Mouse (Mus musculus) right cerebral cortex, postnatal 36 days (tissue): ENCODE measurements around the gene Cd68.

Experiments
- DNase-seq, 2 experiments: peaks; one replicate each; pipeline ENCODE4 v3.0.0; 2022; ENCODE audit warnings: low spot score in 2 of 2, mixed read lengths in 1 of 2

Gene Cd68

DNA sequence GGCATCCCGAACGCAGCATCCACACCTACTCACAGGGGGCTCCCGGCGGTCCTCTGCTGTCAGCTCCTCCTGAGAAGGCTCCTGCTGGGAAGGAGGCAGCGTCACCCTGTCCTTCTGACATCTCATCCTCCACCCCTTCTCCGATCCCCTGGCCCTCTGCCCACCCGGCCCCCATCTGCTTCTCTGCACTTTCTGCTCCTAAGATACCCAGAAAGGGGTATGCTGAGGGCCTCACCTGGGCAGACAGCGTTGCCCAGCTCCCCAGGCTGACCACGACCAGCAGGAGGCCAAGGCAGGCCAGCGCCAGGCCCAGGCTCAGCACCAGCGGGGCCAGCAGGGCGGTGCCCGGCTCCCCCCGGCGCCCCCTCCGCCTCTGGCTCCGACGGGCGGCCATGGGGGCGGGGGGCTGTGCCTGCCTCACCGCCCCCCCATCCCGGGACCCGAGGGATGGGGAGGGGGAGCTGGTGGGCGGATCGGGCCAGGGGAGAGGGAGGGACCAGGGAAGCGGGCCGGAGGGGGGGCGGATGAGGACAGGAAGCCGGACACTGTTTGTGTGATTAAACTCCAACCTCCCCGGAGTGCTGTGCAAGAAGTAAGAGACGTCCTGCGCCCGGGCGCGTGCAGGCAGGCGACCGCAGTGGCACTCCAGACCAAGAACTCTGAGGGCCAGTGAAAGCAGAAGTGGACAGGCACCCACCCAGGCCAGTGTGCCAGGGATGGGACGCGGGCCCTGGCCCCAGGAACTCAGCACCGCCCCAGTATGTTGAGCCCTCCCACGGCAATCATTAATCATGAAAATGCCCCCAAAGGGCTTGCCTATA is 29.6 kb upstream of the Cd68 start, which contains the start of the genes Tnfsf12 and Tnfsfm13:
TSS of gene Tnfsf12 (minus strand) at position 489 of the 821 bp plus-strand sequence.
TSS of gene Tnfsfm13 (minus strand) at position 738 of the 821 bp plus-strand sequence.
- no peak for DNase-seq

DNA sequence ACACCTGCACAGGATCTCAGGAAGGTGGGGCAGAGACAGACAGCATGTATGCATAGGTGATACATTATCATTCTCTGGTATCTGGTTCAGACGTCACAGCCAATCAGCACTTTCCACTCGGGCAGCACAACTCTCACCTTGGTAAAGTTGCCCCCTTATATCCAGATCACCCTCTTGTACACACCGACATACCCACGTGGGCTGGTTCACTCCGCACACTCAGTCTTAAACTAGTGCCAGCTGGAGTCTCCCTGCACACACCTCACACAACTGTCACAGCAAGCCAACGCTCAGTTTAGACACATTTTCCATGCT is 29.1 kb upstream of the Cd68 start:
- DNase-seq = no peak

DNA sequence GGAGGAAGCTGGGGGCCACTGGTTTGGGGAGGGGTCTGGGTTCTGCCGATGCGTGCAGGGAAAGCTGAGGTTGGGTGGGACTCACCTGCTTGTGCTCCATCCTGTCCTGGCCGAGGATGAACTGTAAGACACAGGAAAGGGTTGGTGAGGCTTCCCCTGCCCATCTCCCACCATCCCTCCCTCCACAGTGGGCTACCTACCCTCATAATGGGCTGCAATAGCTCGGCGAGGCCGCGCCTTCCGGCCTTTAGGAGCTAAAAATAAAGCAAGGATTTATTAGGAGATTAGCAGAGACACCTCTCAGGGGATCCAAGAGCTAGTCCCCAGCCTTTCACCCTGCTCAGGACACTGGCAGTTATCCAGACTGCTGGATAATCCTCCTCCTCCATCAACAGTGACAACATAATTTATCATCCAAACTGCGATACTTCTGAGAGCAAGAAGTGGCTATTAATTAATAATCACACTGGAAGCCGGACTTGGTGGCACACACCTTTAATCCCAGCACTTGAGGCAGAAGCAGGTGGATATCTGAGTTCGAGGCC is 27.5 kb upstream of the Cd68 start:
- DNase-seq = no peak

DNA sequence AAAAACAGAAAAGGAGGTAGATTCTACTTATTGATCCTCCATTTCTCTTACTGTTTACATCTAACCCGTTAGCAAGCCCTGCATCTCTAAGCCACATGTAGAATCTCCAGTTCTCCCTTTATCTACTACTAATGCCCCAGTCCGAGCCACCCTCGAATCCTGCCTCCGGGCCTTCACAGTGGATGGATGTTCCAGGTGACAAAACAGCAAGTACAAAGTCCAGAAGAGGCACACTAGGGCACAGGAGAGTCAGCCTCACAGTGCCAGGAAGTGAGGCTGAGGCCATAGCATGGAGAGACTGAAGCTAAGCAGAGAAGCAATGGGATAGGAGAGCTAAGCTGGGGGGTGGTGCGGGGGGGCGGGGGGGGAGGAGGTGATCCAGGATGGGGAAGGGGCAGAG is 26.9 kb upstream of the Cd68 start:
- DNase-seq = no peak

DNA sequence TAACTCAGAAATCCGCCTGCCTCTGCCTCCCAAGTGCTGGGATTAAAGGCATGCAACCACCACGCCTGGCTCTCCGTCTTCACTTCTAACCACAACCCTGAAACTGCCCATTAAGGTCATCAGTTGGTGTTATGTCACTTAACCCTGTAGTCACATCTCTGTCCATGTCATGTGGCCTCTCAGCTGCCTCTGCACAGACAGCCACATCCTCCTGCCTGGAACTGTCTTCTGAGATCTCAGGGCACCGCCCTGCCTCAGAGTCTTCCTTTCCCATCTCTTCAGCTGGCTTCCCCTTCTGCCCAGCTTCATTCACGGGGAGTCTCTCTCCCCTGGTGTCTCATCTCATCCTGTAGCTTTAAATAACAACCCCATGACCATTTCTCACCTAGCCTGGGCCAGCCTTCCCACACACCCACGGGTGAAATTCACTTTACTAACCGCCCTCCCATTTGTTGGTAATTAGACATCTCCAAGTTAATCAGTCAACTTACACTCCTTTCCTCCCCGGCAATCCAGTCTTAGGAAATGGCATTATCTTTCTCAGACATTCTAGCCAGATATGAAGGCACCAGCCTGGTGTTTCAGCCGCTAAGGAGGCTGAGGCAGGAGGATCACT is 26.4 kb upstream of the Cd68 start:
- DNase-seq = no peak

DNA sequence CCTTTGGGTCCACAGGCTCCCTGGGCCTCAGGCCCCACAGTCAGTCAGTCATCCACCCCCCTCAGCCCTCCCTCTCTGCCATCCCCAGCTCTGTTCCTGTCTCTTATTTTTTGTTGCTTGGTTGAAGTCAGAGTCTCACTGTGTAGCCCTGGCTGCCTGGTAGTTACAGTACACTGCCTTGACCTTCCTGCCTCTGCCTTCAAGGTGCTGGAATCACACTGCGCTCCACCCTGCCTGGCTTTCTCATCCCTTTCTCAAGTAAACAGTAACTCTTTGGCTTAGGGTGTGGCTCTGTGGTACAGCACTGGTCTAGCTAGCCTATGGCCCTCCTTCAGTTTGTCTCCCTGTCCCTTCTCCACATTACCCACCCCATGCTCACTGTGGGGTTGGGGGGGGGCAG is 23.9 kb upstream of the Cd68 start:
- DNase-seq = no peak

DNA sequence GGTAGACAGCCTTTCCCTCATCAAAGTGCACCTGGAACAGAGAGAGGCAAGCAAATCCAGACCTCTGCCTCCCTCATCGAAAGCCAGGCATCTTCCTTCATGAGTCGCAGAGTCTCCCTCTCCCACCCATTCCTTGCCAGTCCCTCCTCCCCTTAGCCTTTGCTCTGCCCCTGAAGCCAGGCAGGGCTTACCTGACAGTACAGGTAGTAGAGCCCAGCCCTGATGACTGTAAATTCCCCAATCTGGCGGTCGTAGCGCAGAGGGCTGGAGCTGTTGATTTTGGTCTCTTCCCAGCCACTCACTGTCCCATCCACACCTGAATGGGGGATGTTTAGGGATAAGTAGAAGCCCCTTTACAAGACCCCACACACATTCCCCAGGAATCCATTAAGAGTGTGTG is 21.1 kb upstream of the Cd68 start:
- no peak for DNase-seq

DNA sequence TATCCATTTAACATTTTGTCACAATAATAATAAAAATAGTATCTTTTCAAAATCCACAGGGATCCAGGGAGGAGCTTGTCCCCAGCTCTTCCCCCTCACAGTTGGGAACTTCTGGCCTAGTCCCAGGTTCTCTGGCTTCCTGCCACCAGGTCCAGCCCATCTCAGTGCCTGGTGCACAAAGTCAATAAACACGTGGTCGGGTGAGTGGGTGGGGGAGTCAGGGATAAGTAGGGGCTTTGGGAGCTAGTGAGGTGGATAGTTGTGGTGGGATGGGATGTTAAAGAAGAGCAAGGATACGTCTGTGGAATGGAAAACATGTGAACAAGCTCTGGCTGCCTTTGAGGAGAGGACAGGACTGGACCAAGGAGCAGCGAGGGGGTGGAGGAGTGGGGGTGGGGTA is 20.4 kb upstream of the Cd68 start:
- DNase-seq = no peak

DNA sequence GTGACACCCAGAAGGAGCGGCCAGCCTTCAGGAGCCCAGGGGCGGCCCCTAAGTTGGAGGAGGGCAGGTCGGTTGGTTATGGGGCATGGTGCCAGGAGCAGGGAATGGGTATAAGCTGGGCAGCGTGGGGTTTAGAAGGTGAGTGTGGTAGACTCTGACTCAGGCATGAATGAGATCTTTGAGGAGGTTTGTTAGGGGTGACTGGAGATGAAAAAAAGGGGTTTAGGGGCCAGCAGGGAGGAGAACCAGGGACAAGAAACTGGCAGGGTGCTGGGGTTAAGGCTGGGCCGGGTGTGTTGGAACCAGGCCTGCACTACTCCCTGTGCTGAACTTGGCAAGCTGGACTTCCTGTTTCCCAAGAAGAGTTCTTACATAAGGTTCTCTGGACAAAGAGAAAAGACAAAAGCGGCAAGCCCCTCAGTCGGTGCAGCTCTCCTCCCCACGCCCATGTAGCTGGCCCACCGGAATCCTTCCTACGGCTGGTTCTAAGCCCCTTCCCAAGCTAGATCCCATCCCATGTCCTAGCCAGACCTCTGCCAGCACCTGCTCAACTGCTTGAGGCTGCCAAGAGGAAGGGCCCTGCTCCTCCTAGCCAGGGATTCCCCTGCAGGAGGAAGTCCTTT is 19.7 kb upstream of the Cd68 start, which contains the start of gene Tnfsf13:
TSS of gene Tnfsf13 (minus strand) at position 259 of the 623 bp plus-strand sequence.
- peak; percentile 37 to 50 for DNase-seq

DNA sequence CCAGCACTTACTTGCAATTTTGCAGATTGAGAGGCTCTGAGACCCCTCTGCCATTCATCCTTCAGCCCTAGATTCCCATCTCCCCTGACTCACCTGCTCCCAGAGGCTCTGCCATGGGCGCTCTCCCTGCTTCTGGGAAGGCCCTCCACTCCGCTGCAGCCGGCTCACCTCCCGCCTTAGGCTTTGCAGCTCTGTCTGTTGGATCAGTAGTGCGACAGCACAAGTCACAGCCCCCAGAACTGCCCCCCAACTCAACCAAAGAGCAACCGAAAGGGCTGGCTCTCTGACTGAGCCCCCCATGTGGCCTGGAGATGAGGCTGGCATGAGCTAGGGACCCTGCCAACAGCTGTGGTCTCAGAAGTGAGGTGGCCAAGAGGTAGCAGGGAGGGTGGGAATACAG is 19.0 kb upstream of the Cd68 start:
- no peak for DNase-seq

DNA sequence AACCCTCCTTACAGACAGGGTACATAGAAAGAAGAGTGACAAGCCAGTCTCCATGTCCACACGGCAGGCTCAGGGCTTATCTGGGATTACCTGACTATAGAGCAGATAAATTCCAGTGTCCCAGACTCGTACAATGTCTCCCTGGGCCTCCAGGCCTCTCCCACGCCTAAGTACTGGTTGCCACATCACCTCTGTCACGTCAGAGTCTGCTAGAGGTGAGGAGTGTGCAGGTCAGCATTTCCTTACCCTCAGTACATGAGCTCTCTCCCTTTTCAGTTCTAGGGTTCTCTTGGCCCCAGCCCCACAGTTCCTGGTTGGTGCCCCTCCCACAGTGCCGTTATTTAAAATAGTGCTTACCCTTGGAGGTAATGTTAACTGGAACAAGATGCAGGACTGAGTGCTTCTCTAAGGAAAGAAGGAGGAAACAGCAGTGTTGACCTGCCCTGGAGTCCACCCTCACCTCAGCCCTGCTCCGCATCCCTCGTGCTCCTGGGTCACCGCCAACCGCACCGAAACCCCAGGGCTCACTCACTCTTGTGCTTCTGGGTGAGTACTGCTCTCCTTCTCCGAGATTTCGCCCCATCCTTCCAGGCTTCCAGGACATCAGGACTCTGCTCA is 18.3 kb upstream of the Cd68 start:
- no peak for DNase-seq

DNA sequence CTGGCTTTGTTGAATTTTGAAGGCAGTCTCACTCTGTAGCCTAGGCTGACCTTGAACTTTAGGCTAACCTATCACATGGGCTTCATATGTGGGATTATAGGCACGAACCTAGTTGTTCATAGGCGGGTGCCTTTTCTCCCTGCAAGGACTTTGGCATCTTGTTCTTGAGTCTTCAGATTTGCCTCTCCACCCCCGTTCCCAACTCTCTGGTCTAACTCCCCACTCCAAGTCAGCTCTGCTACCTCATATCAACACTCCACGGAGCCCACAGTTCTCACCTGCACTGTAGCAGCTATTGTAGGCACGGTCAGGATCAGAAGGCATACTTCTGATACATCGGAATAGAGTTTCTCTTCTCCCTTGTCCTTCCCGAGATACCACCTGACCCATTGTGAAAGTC is 17.6 kb upstream of the Cd68 start:
- DNase-seq = no peak

DNA sequence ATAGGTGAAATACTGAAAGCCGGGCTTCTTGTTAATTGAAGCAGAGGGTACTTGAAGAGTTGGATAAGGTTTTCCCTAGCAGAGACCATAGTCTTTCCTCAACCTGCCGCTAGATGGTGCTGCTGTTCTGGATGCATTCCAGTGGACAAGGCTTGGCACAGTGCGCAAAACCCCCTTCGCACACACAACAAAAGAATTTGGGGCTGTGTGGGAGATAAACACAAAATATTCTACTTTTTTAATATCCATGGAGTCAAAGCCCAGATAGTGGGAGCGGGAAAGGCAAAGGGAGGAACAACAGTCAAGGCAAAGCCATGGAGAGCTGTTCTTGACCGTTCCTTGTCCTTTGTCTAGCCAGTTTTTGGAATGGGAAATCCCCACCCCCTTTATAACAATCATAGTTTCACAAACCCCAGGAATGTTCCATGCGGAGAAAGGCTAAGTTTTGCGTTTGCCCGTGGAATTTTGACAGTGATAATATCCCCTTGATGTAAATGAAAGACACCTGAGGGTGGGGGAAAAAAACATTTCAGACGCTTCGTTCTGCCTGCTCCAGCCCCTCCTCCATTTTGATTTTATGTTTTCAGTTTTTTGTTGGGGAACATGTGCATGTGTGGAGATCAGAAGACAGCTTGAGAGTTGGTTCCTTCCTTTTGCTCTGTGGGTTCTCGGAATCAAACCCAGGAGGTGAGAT is 17.0 kb upstream of the Cd68 start:
- DNase-seq = peak; percentile 61 to 70

DNA sequence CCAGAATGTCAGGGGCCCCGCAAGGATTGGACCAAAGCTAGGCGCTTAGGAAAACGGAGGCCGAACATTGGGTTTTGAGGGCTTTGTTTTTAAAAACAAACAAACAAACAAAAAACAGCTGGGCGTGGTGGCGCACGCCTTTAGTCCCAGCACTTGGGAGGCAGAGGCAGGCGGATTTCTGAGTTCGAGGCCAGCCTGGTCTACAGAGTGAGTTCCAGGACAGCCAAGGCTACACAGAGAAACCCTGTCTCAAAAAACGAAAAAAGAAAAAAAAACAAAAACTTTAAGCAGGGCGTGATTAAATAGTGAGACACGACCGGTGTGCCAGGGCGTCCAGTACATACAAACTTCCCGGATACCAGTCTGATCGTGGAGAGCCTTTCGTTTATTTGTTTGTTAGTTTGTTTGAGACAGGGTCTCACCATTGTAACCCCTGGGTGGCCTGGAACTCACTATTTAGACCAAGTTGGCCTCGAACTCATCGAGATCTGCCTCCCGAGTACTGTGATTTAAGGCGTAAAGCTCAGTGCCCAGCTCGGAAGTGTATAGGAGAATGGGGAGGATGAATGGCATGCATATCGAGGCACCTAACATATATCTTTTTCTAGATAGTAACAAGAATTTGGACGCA is 16.4 kb upstream of the Cd68 start:
- no peak for DNase-seq

DNA sequence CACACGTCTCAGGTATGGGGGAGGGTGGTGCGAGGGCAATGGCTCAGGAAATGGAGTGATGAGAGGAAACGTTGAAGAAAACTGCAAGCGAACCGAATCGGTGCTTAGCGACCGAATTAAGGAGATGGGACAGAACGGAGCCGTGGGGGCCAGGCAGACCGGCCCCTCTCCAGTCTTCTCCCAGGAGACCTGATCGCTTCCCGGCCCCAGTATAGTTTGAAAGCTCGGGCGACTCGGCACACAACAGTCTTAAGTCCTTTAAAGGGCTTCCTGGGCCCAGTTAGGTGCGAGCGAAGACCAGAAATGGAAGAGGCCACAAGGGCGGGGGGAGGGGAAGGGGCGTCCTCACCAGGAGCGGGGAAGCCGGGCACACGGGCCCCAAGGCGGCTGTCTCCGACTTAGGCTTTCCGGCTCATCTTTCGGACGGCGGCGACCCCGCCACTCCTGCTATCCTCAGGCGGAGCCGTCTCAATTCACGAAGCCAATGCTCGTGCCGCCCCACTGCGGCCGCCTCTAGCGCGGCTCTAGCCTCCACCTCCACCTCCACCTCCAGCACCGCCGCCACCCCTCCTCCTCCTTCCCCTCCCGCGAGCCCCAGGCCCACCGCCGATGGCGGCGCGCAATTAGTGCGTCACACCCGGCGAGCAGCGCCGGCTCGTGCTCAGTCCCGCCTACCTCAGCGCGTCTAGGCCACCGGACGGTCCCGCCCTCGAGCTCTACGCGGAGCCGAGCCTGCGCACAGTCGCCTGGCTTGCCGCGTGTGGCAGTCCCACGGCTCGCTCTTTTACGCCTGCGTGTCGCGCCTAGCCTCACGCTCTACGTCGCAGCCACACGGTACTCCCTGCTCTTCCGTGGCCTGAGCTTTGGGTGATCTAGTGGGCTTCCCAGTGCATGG is 15.6 kb upstream of the Cd68 start, which contains the start of gene Senp3:
TSS of gene Senp3 (minus strand) at position 771 of the 895 bp plus-strand sequence.
- DNase-seq = peak; percentile 96 to 98

DNA sequence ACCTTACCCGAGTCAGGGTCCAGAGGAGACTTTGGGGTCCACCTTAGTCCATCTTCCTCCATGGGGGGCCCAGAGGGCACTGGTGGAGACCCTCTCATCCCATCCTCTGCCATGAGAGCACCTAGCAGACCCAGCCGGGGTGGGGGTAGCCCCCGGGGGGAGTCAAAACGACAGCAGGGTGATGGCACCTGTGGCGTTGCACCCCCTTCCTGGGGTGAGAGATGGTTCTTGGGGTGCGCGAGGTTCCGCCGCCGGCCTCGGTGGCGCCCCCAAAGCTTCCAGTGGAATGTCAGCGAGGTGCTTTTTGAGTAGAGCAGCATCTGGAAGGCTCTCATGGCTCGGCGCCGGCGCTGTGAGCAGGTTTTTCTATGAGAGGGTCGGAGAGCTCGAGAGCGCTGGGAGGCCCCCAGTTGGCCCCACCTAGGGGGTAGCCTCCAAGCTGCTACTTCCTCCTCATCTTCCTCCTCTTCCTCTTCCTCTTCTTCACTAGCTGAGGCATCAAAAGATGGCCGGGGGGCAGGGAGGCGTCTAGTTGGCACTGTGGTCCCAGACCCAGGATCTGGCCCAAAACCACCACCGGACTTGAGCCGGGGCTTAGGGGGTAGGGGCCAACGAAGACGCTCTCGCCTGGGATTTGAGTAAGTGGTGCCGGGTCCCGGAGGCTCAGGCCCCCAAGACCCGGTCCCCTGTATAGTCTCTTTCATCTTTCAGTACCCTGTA is 14.3 kb upstream of the Cd68 start:
- DNase-seq = no peak

DNA sequence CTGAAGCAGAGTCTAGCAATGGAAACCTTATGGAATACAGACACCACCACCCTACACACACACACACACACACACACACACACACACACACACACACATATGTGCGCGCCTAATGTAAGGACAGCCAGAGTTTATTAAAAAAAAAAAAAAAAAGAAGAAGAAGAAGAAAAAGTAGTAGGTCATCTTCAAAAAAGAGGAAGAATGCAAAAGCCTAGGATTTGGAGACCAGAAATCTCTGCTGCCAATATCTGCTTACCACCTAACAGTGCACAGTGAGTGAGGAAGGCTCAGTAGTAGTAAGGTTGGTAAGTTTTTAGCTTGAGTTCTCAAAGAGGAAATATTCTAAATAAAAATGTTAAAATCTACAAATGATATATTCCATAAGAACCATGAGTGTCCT is 13.2 kb upstream of the Cd68 start:
- DNase-seq = no peak

DNA sequence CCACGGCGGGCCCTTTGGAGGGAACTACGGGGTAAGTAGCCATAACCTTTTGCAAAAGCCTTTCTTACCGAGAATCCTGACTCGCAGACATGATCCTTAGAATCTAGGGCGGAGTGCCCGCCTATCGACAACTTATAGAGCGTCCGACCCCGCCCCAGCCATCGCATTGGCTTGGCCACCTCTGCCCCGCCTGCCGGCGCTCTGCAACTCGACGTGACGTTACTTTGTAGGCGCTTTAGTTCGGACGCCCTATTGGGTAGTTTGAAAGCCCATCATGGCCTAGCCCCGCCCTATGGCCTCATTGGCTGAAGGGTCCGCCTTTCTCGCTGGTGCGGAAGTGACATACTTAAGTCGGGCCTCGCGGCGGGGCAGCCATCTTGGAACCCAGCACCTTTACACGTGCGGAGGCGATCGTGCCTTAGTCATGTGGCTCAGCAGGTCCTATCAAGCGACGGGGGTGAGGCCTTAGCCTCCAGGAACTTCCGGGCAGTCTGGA is 6.3 kb upstream of the Cd68 start, which contains the start of gene Eif4a1:
TSS of gene Eif4a1 (minus strand) at position 213 of the 496 bp plus-strand sequence.
- peak; percentile 100 for DNase-seq

DNA sequence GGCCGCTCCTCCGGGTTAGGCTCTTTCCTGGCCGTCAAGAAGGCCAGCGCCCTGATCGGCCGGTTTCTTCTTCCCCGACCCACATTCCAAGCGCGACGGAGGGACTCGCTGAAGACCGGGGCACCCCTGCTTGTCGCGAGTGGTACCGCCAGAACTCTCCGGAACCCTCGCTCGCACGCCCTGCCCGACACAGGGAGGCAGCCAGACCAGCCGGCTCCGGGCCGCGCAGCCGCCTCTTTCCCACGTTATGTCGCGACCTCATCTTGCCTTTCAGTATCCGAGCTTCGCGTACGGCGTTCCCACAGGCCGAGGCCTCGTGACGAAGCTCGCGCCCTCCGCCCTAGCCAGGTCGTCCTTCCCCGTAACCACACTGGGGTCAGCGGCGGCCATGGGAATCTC is 5.8 kb upstream of the Cd68 start:
- no peak for DNase-seq
